Mouse (Mus musculus): ENCODE results near the gene Rabif.

DNA sequence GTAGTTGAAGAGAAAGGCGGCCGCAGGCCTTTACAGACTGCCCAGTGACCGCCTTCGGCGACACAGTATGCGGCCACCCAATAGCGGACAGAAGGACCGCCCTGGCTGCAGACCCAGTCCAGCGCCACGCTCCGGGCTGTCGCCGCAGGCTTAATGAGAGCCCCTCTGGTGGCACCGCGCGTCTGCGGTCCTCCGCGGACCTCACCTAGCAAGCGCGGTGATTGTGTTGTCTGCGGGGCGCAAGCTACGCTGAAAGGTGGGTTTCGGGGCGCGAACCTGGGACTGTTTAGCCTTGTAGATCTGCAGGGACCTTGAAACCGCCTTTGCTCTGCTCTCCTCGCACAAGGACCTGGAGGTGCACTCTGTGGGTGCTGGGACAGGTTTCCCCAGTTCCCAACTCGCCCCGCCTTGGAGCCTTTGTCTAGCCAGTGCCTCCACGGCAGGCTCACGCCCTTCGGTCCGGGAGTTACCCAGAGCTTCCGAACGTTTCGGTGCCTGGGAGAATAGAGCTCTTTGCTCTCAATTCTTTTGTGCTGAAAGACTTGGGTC lies 18.9 kb downstream of the Rabif start:
- TF ChIP-seq CTCF (IDR thresholded peaks at IDR 0.05 in 2 of 3, conservative IDR thresholded peaks at IDR 0.05 in 1 of 3; ENCODE audit: control insufficient read depth in 1 of 3, insufficient read depth in 1 of 3, low read depth in 2 of 3, low read length in 3 of 3, poor library complexity in 1 of 3, severe bottlenecking in 1 of 3) (no peak), SMC3 (IDR thresholded peaks at IDR 0.05; ENCODE audit: low read depth, low read length) (no peak), USF1 (IDR thresholded peaks at IDR 0.05; ENCODE audit: low read depth, low read length) (no peak), GABPA (IDR thresholded peaks at IDR 0.05; ENCODE audit: low read depth, low read length) (no peak), EP300 (IDR thresholded peaks at IDR 0.05; ENCODE audit: low read depth in 1 of 2, low read length in 2 of 2) (no peak), ETS1 (IDR thresholded peaks at IDR 0.05; ENCODE audit: low read depth, low read length) (no peak), MEF2A (IDR thresholded peaks at IDR 0.05; ENCODE audit: extremely low read depth, insufficient replicate concordance, low read depth, low read length, poor library complexity, severe bottlenecking) (no peak), USF2 (IDR thresholded peaks at IDR 0.05; ENCODE audit: borderline replicate concordance in 1 of 2, insufficient read depth in 1 of 2, low read depth in 1 of 2, low read length in 2 of 2) (no peak), TCF12 (IDR thresholded peaks at IDR 0.05; ENCODE audit: low read depth, low read length) (no peak)
